Mouse (Mus musculus): Measurements from ENCODE around the gene Wdr47. TPM values are rescaled to one million over a fixed set of nuclear protein-coding genes. Genes with fewer than 3 reads are reported as not detected.
"Not testable (repeated sequence)": the region's sequence is repeated elsewhere in the genome, so short reads cannot be mapped to it uniquely, and the experiment has no call there.

Wdr47 gene
- total and polyA plus RNA-seq, 2 experiments from 2014 or later, result 90.1 to 107 TPM

DNA sequence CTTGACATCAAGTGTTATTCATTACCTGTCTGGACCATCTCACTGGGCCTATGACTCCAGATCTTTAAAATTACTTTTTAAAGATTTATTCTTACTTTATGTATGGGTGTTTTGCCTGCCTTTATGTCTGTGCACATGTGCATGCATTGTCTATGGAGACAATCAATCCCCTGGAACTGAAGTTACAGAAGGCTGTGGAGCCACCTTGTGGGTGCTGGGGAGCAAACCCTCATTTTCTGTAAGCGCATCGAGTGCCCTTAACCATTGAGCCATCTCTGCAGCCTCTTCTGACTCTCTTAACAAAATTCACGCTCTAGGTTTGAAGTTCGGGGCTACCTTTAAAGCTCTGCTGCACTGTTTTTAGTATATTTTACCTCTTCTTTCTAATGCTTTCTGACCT lies 48.3 kb downstream of the Wdr47 start:
- ATAC-seq (peak; percentile 58; the same call in 1 of the 2 replicates), DNase-seq (peak; percentile 14)
- 68% methylated on average over 4 of the region's 4 CpGs for whole genome bisulfite sequencing
- no peaks in the 10 kb centered on the region for H3K27me3 ChIP-seq (ENCODE audit: insufficient read depth, low read length)
- peaks cover 45% of the 10 kb centered on the region for H3K36me3 ChIP-seq (ENCODE audit: insufficient read depth)
- peak; percentile 46 for TF ChIP-seq CTCF (IDR thresholded peaks at IDR 0.05; ENCODE audit: low read depth)
- H3K4me3 ChIP-seq (ENCODE audit: low read depth, low read length), result no peak overlapping the region
- no peak overlapping the region for H3K27ac ChIP-seq (ENCODE audit: low read depth, low read length)
- no peak overlapping the region for H3K9ac ChIP-seq
- no peaks in the 10 kb centered on the region for H3K9me3 ChIP-seq (ENCODE audit: low read length)
- no peak overlapping the region for H3K4me2 ChIP-seq (ENCODE audit: low read depth)
- H3K4me1 ChIP-seq (ENCODE audit: insufficient read depth), result no peaks in the 10 kb centered on the region

DNA sequence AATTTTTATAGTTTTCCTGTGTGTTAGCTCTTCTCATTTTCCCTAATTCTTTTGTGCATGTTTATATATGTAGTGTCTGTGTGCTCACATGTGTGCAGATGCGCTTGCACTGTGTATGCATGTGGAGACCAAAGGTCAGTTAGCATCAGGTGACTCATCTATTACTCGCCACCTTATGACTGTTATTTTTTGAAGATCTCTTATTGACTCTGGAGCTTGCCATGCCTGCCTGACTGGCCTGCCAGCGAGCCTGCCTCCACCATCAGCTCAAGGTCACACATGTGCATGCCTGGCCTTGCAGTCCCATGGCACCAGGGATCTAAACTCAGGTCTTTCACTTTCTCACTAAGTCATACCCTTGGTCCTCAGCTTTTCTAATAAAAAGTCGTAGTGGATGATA lies 49.9 kb downstream of the Wdr47 start:
- no peak overlapping the region for H3K4me3 ChIP-seq (ENCODE audit: low read depth, low read length)
- H3K36me3 ChIP-seq (ENCODE audit: insufficient read depth), result peaks cover 49% of the 10 kb centered on the region
- H3K27ac ChIP-seq (ENCODE audit: low read depth, low read length), result no peak overlapping the region
- H3K9ac ChIP-seq, result no peak overlapping the region
- TF ChIP-seq CTCF (IDR thresholded peaks at IDR 0.05; ENCODE audit: low read depth), result no peak
- no peak overlapping the region for H3K4me2 ChIP-seq (ENCODE audit: low read depth)
- no peaks in the 10 kb centered on the region for H3K4me1 ChIP-seq (ENCODE audit: insufficient read depth)
- no peak for ATAC-seq
- H3K9me3 ChIP-seq (ENCODE audit: low read length), result no peaks in the 10 kb centered on the region
- no peaks in the 10 kb centered on the region for H3K27me3 ChIP-seq (ENCODE audit: insufficient read depth, low read length)
- WGBS, result 92% methylated on average over 4 of the region's 4 CpGs
- DNase-seq, result no peak

DNA sequence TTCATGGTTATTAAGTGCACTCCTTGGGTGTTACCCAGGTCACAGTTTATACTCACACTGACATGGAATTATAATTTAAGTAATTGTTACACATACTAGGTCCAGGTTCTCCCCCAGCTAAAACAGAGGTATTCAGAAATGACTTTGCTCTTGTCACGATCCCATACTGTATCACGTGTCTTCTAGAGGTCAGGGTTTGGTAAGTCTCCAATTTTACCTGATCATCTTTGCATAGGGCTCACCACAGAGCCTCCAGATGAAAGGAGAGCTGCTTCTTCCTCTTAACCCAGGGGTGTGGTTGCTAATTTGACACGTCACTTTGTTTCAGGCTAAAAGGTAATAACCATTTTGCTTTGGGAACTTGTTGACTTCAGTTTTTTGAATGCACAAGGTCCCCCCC lies 53.8 kb downstream of the Wdr47 start:
- no peak for DNase-seq
- Histone ChIP-seq H3K4me1 (ENCODE audit: insufficient read depth) (no peaks in the 10 kb centered on the region), H3K4me2 (ENCODE audit: low read depth) (no peak overlapping the region), H3K4me3 (ENCODE audit: low read depth, low read length) (no peak overlapping the region), H3K9ac (no peak overlapping the region), H3K9me3 (ENCODE audit: low read length) (no peaks in the 10 kb centered on the region), H3K36me3 (ENCODE audit: insufficient read depth) (peaks cover 37% of the 10 kb centered on the region), H3K27ac (ENCODE audit: low read depth, low read length) (no peak overlapping the region), H3K27me3 (ENCODE audit: insufficient read depth, low read length) (no peaks in the 10 kb centered on the region)
- WGBS, result 93% methylated on average over 3 of the region's 3 CpGs
- TF ChIP-seq CTCF (IDR thresholded peaks at IDR 0.05; ENCODE audit: low read depth), result no peak
- no peak for ATAC-seq

DNA sequence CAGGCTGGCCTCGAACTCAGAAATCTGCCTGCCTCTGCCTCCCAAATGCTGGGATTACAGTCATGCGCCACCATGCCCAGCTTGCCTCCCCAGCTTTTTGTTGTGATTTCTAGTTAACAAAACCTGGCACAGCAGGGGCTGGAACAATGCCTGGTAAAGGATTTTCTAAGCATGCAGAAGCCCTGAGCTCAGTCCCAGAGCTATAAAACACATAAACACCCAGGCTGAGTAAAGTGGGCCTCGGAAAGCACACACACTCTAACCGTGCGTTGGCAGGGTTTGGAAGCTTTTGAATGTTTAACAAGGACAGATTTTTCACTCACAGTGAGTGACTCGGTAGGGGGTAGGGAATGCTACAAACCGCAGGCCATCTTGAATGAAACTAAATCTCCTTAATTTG lies 55.0 kb downstream of the Wdr47 start:
- H3K9me3 ChIP-seq (ENCODE audit: low read length), result no peaks in the 10 kb centered on the region
- 27% methylated on average over 7 of the region's 7 CpGs for WGBS
- H3K4me1 ChIP-seq (ENCODE audit: insufficient read depth), result no peaks in the 10 kb centered on the region
- no peak overlapping the region for H3K4me2 ChIP-seq (ENCODE audit: low read depth)
- no peak overlapping the region for H3K27ac ChIP-seq (ENCODE audit: low read depth, low read length)
- DNase-seq (peak; percentile 57), ATAC-seq (peak; percentile 54)
- peaks cover 36% of the 10 kb centered on the region for H3K36me3 ChIP-seq (ENCODE audit: insufficient read depth)
- H3K27me3 ChIP-seq (ENCODE audit: insufficient read depth, low read length), result no peaks in the 10 kb centered on the region
- no peak for TF ChIP-seq CTCF (IDR thresholded peaks at IDR 0.05; ENCODE audit: low read depth)
- H3K4me3 ChIP-seq (ENCODE audit: low read depth, low read length), result no peak overlapping the region
- H3K9ac ChIP-seq, result no peak overlapping the region

DNA sequence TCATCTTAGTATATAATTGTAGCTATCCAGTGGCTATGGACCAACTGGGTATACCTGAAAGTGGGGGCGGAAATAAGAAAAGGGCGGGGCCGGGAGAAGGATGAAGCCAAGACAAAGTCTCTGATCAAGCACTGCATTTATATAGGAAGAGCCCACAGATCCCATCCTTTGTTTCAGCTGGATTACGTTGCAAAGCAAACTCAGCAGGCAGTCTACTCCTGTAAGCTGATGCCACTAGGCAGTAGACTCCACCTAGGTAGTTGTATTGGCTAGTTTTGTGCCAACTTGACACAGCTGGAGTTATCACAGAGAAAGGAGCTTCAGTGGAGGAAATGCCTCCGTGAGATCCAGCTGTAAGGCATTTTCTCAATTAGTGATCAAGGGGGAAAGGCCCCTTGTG lies 56.6 kb downstream of the Wdr47 start:
- 38% methylated on average over 5 of the region's 5 CpGs for WGBS
- peak; percentile 8; the same call in 1 of the 2 replicates for ATAC-seq
- H3K27me3 ChIP-seq (ENCODE audit: insufficient read depth, low read length); H3K4me2 ChIP-seq (ENCODE audit: low read depth); DNase-seq; H3K4me1 ChIP-seq (ENCODE audit: insufficient read depth); H3K9me3 ChIP-seq (ENCODE audit: low read length); H3K4me3 ChIP-seq (ENCODE audit: low read depth, low read length); H3K27ac ChIP-seq (ENCODE audit: low read depth, low read length); H3K9ac ChIP-seq: not testable (repeated sequence)
- H3K36me3 ChIP-seq (ENCODE audit: insufficient read depth), result peaks cover 32% of the 10 kb centered on the region

DNA sequence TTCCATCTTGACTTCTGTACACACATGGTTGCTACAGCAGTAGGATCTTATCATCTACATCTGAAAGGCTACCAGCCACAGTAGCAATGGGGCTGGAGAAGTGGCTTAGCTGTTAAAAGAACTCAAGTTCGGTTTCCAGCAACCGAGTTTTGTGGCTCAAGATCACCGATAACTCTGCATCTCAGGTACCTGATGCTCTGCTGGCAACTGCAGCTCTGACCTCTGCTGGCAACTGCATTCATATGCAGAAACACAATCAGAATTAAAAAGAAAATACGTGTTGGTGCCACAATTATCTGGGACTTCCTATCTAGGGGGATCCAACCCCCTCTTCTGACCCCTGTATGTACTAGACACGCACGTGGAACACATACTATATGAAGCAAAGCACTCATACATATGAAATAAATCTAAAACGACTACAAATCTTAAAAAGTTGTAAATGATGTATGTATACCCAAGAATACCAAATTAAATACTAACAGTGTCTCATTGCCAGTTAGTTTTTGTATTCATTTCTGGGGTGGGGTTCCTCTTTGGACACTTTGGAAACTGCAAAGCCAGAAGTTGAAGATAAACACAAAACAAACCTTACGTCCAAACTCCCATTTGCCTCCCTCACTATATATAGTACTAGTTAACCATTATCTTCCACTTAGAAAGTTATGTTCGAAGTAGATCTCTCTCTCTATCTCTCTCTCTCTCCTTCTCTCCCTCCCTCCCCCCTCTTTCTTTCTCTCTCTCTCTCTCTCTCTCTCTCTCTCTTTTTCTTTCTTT lies 62.0 kb downstream of the Wdr47 start:
- DNase-seq (no peak), ATAC-seq (no peak)
- 20% methylated on average over 9 of the region's 9 CpGs for whole genome bisulfite sequencing
- H3K36me3 ChIP-seq (ENCODE audit: insufficient read depth), result no peaks in the 10 kb centered on the region
- no peaks in the 10 kb centered on the region for H3K9me3 ChIP-seq (ENCODE audit: low read length)
- peak; percentile 22 for TF ChIP-seq CTCF (IDR thresholded peaks at IDR 0.05; ENCODE audit: low read depth)
- H3K4me2 ChIP-seq (ENCODE audit: low read depth), result peak overlapping the region; percentile 23; the same call in 1 of the 2 replicates
- H3K9ac ChIP-seq, result no peak overlapping the region
- H3K4me3 ChIP-seq (ENCODE audit: low read depth, low read length), result no peak overlapping the region
- peaks cover 7% of the 10 kb centered on the region; the same call in 1 of the 2 replicates for H3K4me1 ChIP-seq (ENCODE audit: insufficient read depth)
- H3K27me3 ChIP-seq (ENCODE audit: insufficient read depth, low read length), result no peaks in the 10 kb centered on the region
- H3K27ac ChIP-seq (ENCODE audit: low read depth, low read length), result no peak overlapping the region

DNA sequence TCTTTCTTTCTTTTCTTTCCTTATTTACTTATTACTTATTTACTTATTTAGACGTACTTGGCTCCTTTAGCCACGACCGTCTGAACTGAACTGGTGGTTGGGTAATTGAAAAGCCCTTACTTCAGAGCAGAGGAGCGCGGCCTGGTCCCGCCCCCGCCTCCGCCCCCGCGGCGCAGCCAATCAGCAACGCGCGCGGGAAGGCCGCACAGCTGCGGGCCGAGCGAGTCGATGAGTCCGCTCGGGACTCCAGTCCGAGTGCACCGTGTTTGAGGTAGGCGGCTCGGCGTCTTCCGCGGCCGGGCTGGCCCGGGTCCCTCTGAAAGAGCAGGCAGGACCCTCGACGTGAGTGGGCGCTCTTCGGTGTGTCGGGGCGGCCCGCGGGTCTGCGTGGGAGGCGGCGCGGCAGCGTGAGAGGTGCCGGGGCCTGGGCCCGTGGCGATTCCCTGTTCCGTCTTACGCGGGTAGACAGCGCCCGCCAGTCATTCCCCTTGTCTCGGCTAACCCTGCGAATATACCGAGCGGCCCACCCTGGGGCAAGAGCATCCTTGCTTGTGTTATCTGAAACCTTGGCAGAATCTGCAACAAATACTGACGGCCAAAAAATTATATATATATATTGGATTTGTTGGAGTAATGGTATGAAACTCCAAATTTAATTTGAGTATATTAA lies 62.8 kb downstream of the Wdr47 start, which contains the start of gene Clcc1:
Gene Clcc1, plus strand, starts transcription at position 204 of the 670 bp plus-strand sequence.
- ATAC-seq (peak; percentile 99), DNase-seq (peak; percentile 95)
- Histone ChIP-seq H3K9ac (peak within 1 kb of the TSS; percentile 82), H3K4me2 (ENCODE audit: low read depth) (peak within 1 kb of the TSS; percentile 55), H3K27me3 (ENCODE audit: insufficient read depth, low read length) (no peaks in the 10 kb centered on the region), H3K9me3 (ENCODE audit: low read length) (no peaks in the 10 kb centered on the region), H3K36me3 (ENCODE audit: insufficient read depth) (no peaks in the 10 kb centered on the region), H3K4me1 (ENCODE audit: insufficient read depth) (peaks cover 7% of the 10 kb centered on the region; the same call in 1 of the 2 replicates), H3K27ac (ENCODE audit: low read depth, low read length) (peak within 1 kb of the TSS; percentile 87), H3K4me3 (ENCODE audit: low read depth, low read length) (peak within 1 kb of the TSS; percentile 66)
- WGBS, result under 1% methylated on average over 57 of the region's 57 CpGs
- 0 out of 2 replicates have a peak, but pooled peaks have one; percentile 15 for TF ChIP-seq CTCF (IDR thresholded peaks at IDR 0.05; ENCODE audit: low read depth)
